Mouse (Mus musculus) c-Kit-positive CD71-positive TER-119-positive erythroid progenitor cells, embryonic 14.5 days (primary cell): ENCODE measurements at regions not wholly inside any gene's neighbourhood (a gene's known extent, or its start where the extent isn't known, plus 50 kb on each side); places are given as distances from the start of the nearest gene placed in this dataset.

ENCODE experiments used
- DNase-seq: peaks from one replicate; pipeline ENCODE4 v3.0.0-alpha.2; 2013; ENCODE audit warnings: low spot score

GRCm38 (mm10) chr12:73447172-73447571, 99.0 kb downstream of the Tmem30b start:
- DNase-seq: no peak

GRCm38 (mm10) chr12:73446148-73446547, 100.0 kb downstream of the Tmem30b start:
- DNase-seq: no peak

- no peak for DNase-seq
These were observed 100.6 kb downstream of the Tmem30b start for GRCm38 (mm10) chr12:73445562-73445961.

- DNase-seq: no peak
These were observed 101.1 kb downstream of the Tmem30b start for GRCm38 (mm10) chr12:73445128-73445527.

- no peak for DNase-seq
These were observed 104.9 kb downstream of the Tmem30b start for GRCm38 (mm10) chr12:73441326-73441725.

GRCm38 (mm10) chr12:73434684-73435083, 111.5 kb downstream of the Tmem30b start:
- DNase-seq: no peak

- DNase-seq: no peak
These were observed 113.6 kb downstream of the Tmem30b start for GRCm38 (mm10) chr12:73432546-73432945.

GRCm38 (mm10) chr12:73428171-73428570, 118.0 kb downstream of the Tmem30b start:
- no peak for DNase-seq

- no peak for DNase-seq
These were observed 121.4 kb downstream of the Tmem30b start for GRCm38 (mm10) chr12:73424814-73425213.

GRCm38 (mm10) chr12:73417101-73417500, 129.1 kb downstream of the Tmem30b start:
- no peak for DNase-seq

- no peak for DNase-seq
These were observed 129.8 kb downstream of the Tmem30b start for GRCm38 (mm10) chr12:73416367-73416897.

GRCm38 (mm10) chr12:73415856-73416366, 129.3 kb downstream of the Slc38a6 start:
- DNase-seq: no peak

GRCm38 (mm10) chr12:73413439-73414196, 127.0 kb downstream of the Slc38a6 start:
- DNase-seq: no peak

- no peak for DNase-seq
These were observed 125.9 kb downstream of the Slc38a6 start for GRCm38 (mm10) chr12:73412500-73412899.

GRCm38 (mm10) chr12:73410924-73411323, 124.3 kb downstream of the Slc38a6 start:
- DNase-seq: no peak

GRCm38 (mm10) chr12:73409481-73410085, 123.0 kb downstream of the Slc38a6 start:
- DNase-seq: no peak

- no peak for DNase-seq
These were observed 122.0 kb downstream of the Slc38a6 start for GRCm38 (mm10) chr12:73408614-73409013.

GRCm38 (mm10) chr12:73408165-73408564, 121.6 kb downstream of the Slc38a6 start:
- no peak for DNase-seq

GRCm38 (mm10) chr12:73406556-73407087, 120.0 kb downstream of the Slc38a6 start:
- no peak for DNase-seq

GRCm38 (mm10) chr12:73405583-73405982, 119.0 kb downstream of the Slc38a6 start:
- no peak for DNase-seq

- no peak for DNase-seq
These were observed 118.5 kb downstream of the Slc38a6 start for GRCm38 (mm10) chr12:73405106-73405505.

GRCm38 (mm10) chr12:73403906-73404474, 117.4 kb downstream of the Slc38a6 start:
- no peak for DNase-seq
